Mouse (Mus musculus): ENCODE results near the gene Gfm1.

GRCm38 (mm10) chr3:67447143-67447542 lies 17.2 kb downstream of the Gfm1 start:
- TF ChIP-seq POLR2AphosphoS2 (IDR thresholded peaks at IDR 0.05; ENCODE audit: insufficient read length, low read depth): no peak
- no peak for TF ChIP-seq POLR2A (IDR thresholded peaks at IDR 0.05; ENCODE audit: insufficient read length, low read depth)
